Mouse (Mus musculus): ENCODE measurements around the gene AW549877. TPM values are rescaled to one million over a fixed set of nuclear protein-coding genes. Genes with fewer than 3 reads are reported as not detected.

Gene AW549877
- polyA plus RNA-seq, 1 experiment from 2014 or later = 38.7 TPM

- Histone ChIP-seq H3K27me3 (ENCODE audit: control insufficient read depth, insufficient read depth, low read length) (no peaks in the 10 kb centered on the region), H3K9ac (ENCODE audit: low read length) (peak within 1 kb of the TSS; percentile 92), H3K9me3 (replicated peaks; ENCODE audit: control insufficient read depth, low read length) (no peaks in the 10 kb centered on the region), H3K4me3 (replicated peaks; ENCODE audit: low read length) (peak within 1 kb of the TSS; percentile 95), H3K4me2 (ENCODE audit: low read depth, low read length) (peak within 1 kb of the TSS; percentile 53), H3K27ac (ENCODE audit: low read length) (peak within 1 kb of the TSS; percentile 98), H3K36me3 (ENCODE audit: control insufficient read depth, insufficient read depth, low read length) (no peaks in the 10 kb centered on the region), H3K4me1 (ENCODE audit: control insufficient read depth, insufficient read depth, low read length) (peaks cover 7% of the 10 kb centered on the region; the same call in 1 of the 2 replicates)
- peak; percentile 96 for ATAC-seq (ENCODE audit: insufficient read depth, low FRiP score)
- WGBS = under 1% methylated on average over 45 of the region's 45 CpGs
Measured at GRCm38 (mm10) chr15:4026231-4026773, 30.8 kb upstream of the AW549877 start, which contains the start of gene Oxct1. Oxct1 (plus strand) TSS chr15:4026383.

DNA sequence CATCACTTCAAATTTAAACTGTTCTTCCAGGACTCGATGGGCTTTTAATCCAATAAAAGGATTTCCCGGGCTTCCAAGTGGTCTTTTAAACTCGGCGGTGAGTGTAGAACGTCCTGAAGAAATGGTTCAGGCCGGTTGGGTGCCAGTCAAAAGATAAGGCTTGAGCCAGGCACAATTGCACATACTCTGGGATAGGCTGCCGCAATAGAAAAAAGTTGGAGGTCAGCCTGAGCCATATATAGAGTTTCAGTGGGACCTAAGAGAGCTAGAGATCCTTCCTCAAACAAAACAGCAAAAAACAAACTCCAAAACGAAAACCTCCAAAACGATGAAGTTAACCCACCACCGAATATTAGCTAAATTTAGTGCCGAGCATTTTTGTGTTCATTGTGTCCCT is 30.0 kb upstream of the AW549877 start:
- Histone ChIP-seq H3K27ac (ENCODE audit: low read length) (peak overlapping the region; percentile 98), H3K4me3 (replicated peaks; ENCODE audit: low read length) (peak overlapping the region; percentile 95; the same call in 1 of the 2 replicates), H3K27me3 (ENCODE audit: control insufficient read depth, insufficient read depth, low read length) (no peaks in the 10 kb centered on the region), H3K4me2 (ENCODE audit: low read depth, low read length) (peak overlapping the region; percentile 53), H3K9me3 (replicated peaks; ENCODE audit: control insufficient read depth, low read length) (no peaks in the 10 kb centered on the region), H3K36me3 (ENCODE audit: control insufficient read depth, insufficient read depth, low read length) (no peaks in the 10 kb centered on the region), H3K9ac (ENCODE audit: low read length) (peak overlapping the region; percentile 92; the same call in 1 of the 2 replicates), H3K4me1 (ENCODE audit: control insufficient read depth, insufficient read depth, low read length) (peaks cover 7% of the 10 kb centered on the region; the same call in 1 of the 2 replicates)
- no peak for ATAC-seq (ENCODE audit: insufficient read depth, low FRiP score)
- 67% methylated on average over 11 of the region's 11 CpGs for WGBS

DNA sequence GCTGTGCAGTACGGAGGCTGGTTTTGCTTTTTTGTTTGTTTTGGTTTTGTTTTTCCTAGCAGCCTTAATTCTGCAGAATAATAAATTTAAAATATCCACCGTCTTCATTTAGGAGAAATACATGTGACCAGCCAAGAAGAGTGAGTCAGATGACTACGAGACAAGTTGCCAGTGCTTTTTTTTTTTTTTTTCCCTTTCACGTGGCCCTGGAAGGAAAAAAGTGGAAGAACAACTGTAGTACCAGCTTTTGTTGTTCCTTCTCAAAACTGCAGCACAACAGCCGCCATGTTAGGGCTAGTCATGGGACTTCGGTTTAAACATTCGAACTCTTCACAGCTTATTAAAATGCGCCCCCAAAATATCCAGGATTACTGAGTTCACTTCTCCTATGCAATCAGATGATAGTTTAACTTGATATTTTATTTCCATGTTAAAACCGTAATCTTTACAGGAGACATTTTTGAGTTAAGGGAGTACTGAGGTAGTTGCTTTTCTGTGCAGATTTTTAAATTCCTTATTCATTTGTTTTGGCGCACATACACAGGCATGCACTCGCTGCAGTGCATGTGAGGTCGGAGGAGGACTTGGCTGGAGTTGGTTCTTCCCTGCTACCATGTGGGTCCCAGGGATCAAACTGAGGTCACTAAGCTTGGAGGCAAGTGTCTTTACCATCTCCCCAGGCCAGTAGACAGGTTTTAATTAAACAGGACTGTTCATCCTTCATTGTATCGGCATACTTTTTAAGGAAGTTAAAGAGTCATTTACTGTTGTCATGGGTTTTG is 29.4 kb upstream of the AW549877 start:
- Histone ChIP-seq H3K27me3 (ENCODE audit: control insufficient read depth, insufficient read depth, low read length) (no peaks in the 10 kb centered on the region), H3K27ac (ENCODE audit: low read length) (no peak overlapping the region), H3K36me3 (ENCODE audit: control insufficient read depth, insufficient read depth, low read length) (no peaks in the 10 kb centered on the region), H3K4me2 (ENCODE audit: low read depth, low read length) (no peak overlapping the region), H3K9me3 (replicated peaks; ENCODE audit: control insufficient read depth, low read length) (no peaks in the 10 kb centered on the region), H3K9ac (ENCODE audit: low read length) (no peak overlapping the region), H3K4me3 (replicated peaks; ENCODE audit: low read length) (no peak overlapping the region), H3K4me1 (ENCODE audit: control insufficient read depth, insufficient read depth, low read length) (peaks cover 7% of the 10 kb centered on the region; the same call in 1 of the 2 replicates)
- ATAC-seq (ENCODE audit: insufficient read depth, low FRiP score) = no peak
- WGBS = 77% methylated on average over 13 of the region's 13 CpGs

DNA sequence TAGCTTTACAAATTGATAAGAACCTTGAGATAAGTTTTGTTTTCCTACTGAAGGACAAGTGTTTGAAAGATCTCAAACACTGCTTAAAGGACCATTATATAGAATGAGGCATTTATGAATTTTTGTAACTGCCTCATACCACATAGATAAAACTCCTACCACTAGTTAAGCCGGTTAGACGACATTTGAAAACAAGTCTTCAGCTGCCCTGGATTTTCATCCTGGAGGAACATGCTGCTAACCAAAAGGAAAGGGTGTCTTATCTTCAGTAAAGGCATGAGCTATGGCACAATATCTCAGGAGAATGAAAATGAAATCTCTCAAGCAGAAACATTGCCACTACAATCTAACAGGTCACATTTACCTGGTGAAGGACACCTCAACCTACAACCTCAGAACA is 28.2 kb upstream of the AW549877 start:
- H3K4me3 ChIP-seq (replicated peaks; ENCODE audit: low read length) = no peak overlapping the region
- H3K27me3 ChIP-seq (ENCODE audit: control insufficient read depth, insufficient read depth, low read length) = no peaks in the 10 kb centered on the region
- H3K27ac ChIP-seq (ENCODE audit: low read length) = peak overlapping the region; percentile 60; the same call in 1 of the 2 replicates
- ATAC-seq (ENCODE audit: insufficient read depth, low FRiP score) = no peak
- H3K36me3 ChIP-seq (ENCODE audit: control insufficient read depth, insufficient read depth, low read length) = no peaks in the 10 kb centered on the region
- H3K9me3 ChIP-seq (replicated peaks; ENCODE audit: control insufficient read depth, low read length) = no peaks in the 10 kb centered on the region
- no peak overlapping the region for H3K9ac ChIP-seq (ENCODE audit: low read length)
- WGBS = 60% methylated on average over 2 of the region's 2 CpGs
- peaks cover 7% of the 10 kb centered on the region; the same call in 1 of the 2 replicates for H3K4me1 ChIP-seq (ENCODE audit: control insufficient read depth, insufficient read depth, low read length)
- no peak overlapping the region for H3K4me2 ChIP-seq (ENCODE audit: low read depth, low read length)

DNA sequence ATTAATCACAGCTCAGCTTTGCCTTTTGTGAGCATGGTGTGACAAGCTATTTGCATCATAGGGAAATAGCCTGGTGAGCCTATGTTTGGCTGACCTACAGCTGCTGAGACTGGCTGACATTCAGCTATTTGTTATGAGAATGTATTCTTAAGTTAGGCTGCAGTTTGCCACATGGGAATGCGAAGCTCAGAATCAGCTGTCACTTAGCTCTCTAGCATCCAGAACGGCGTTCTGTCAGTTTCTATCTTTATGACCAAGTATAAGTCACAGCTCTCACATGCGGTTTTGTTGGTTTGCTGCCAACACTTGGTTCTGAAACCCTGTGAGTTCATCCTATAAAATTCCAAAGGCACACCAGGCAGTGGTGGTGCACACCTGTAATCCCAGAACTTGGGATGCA is 25.2 kb upstream of the AW549877 start:
- no peak overlapping the region for H3K4me2 ChIP-seq (ENCODE audit: low read depth, low read length)
- 62% methylated on average over 4 of the region's 4 CpGs for WGBS
- no peak overlapping the region for H3K4me3 ChIP-seq (replicated peaks; ENCODE audit: low read length)
- peaks cover 7% of the 10 kb centered on the region; the same call in 1 of the 2 replicates for H3K4me1 ChIP-seq (ENCODE audit: control insufficient read depth, insufficient read depth, low read length)
- no peak for ATAC-seq (ENCODE audit: insufficient read depth, low FRiP score)
- no peak overlapping the region for H3K9ac ChIP-seq (ENCODE audit: low read length)
- H3K27me3 ChIP-seq (ENCODE audit: control insufficient read depth, insufficient read depth, low read length) = no peaks in the 10 kb centered on the region
- H3K36me3 ChIP-seq (ENCODE audit: control insufficient read depth, insufficient read depth, low read length) = no peaks in the 10 kb centered on the region
- H3K9me3 ChIP-seq (replicated peaks; ENCODE audit: control insufficient read depth, low read length) = no peaks in the 10 kb centered on the region
- no peak overlapping the region for H3K27ac ChIP-seq (ENCODE audit: low read length)

DNA sequence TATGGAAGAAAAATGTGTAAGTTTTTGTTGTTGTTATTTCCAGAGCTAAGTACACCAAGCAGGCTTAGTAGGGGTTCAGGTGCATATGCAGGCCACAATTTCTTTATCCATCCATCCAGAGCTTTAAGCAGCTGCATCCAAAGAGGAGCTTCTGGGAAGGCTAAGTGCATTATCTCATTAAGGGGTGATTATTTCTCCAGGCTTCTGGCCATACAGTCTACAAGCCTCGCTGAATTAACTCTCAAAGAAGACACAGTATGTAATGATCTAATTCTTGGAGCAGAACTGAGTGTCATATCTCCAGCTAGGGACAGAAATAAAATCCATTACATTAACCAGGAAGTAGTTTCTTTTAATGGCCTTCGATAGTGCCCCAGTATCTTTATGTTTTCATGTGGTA is 18.3 kb upstream of the AW549877 start:
- no peak for ATAC-seq (ENCODE audit: insufficient read depth, low FRiP score)
- H3K27me3 ChIP-seq (ENCODE audit: control insufficient read depth, insufficient read depth, low read length) = no peaks in the 10 kb centered on the region
- no peak overlapping the region for H3K4me2 ChIP-seq (ENCODE audit: low read depth, low read length)
- no peak overlapping the region for H3K27ac ChIP-seq (ENCODE audit: low read length)
- no peak overlapping the region for H3K9ac ChIP-seq (ENCODE audit: low read length)
- H3K4me1 ChIP-seq (ENCODE audit: control insufficient read depth, insufficient read depth, low read length) = no peaks in the 10 kb centered on the region
- 69% methylated on average over 2 of the region's 2 CpGs for WGBS
- H3K4me3 ChIP-seq (replicated peaks; ENCODE audit: low read length) = no peak overlapping the region
- H3K9me3 ChIP-seq (replicated peaks; ENCODE audit: control insufficient read depth, low read length) = no peaks in the 10 kb centered on the region
- no peaks in the 10 kb centered on the region for H3K36me3 ChIP-seq (ENCODE audit: control insufficient read depth, insufficient read depth, low read length)

DNA sequence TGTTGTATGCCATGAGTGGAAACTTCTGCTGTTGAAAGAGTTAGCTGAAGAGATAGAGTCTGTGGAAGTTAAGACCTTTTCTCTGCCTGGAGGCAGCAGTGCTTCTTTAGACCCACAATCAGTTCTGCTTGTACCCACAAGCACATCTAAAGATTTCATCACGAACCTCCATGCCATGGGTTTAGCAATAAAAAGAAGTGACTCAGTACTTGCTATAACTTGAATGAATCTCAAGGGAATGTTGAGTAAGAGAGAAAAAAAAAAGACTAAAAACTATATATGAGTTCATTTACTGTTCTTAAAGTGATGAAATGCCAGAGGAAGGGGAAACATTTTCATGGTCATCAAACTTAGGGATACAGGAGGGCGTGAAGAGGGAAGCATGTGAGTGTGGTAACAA is 5.0 kb upstream of the AW549877 start:
- Histone ChIP-seq H3K27me3 (ENCODE audit: control insufficient read depth, insufficient read depth, low read length) (no peaks in the 10 kb centered on the region), H3K36me3 (ENCODE audit: control insufficient read depth, insufficient read depth, low read length) (no peaks in the 10 kb centered on the region), H3K9me3 (replicated peaks; ENCODE audit: control insufficient read depth, low read length) (peaks cover 7% of the 10 kb centered on the region; the same call in 1 of the 2 replicates), H3K4me2 (ENCODE audit: low read depth, low read length) (no peak overlapping the region), H3K27ac (ENCODE audit: low read length) (no peak overlapping the region), H3K4me3 (replicated peaks; ENCODE audit: low read length) (no peak overlapping the region), H3K9ac (ENCODE audit: low read length) (no peak overlapping the region), H3K4me1 (ENCODE audit: control insufficient read depth, insufficient read depth, low read length) (no peaks in the 10 kb centered on the region)
- no peak for ATAC-seq (ENCODE audit: insufficient read depth, low FRiP score)
- 86% methylated on average over 2 of the region's 2 CpGs for WGBS

GRCm38 (mm10) chr15:3999144-3999543 is 3.6 kb upstream of the AW549877 start:
- H3K4me2 ChIP-seq (ENCODE audit: low read depth, low read length) = no peak overlapping the region
- no peaks in the 10 kb centered on the region for H3K36me3 ChIP-seq (ENCODE audit: control insufficient read depth, insufficient read depth, low read length)
- H3K4me3 ChIP-seq (replicated peaks; ENCODE audit: low read length) = no peak overlapping the region
- no peak overlapping the region for H3K27ac ChIP-seq (ENCODE audit: low read length)
- no peak overlapping the region for H3K9ac ChIP-seq (ENCODE audit: low read length)
- peaks cover 4% of the 10 kb centered on the region; the same call in 1 of the 2 replicates for H3K4me1 ChIP-seq (ENCODE audit: control insufficient read depth, insufficient read depth, low read length)
- ATAC-seq (ENCODE audit: insufficient read depth, low FRiP score) = no peak
- H3K9me3 ChIP-seq (replicated peaks; ENCODE audit: control insufficient read depth, low read length) = no peaks in the 10 kb centered on the region
- 61% methylated on average over 2 of the region's 2 CpGs for WGBS
- no peaks in the 10 kb centered on the region for H3K27me3 ChIP-seq (ENCODE audit: control insufficient read depth, insufficient read depth, low read length)
